Mouse (Mus musculus): ENCODE results near the gene Mindy1.

Mindy1 gene

DNA sequence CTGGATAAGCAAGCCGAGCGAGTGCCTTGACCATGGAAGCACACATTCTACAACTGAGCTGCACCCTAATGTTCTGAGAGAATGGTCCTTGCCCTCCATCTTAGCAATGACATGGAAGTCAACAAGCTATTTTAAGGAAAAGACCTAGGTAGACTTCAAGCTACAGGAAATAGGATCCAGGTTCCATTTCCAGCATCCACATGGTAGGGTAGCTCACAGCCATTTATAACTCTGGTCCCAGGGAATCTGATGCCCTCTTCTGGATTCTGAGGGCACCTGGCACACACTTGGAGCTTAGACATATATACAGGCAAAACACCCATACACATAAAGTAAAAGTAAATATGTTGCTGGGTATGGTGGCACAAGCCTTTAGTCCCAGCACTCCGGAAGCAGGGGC is 15.1 kb upstream of the Mindy1 start:
- in situ Hi-C loops (cut with MboI; ENCODE audit: low sequenced_read_pairs), result loop anchor here (10.0 kb wide), 1 partner anchor 121 kb away; the partner anchor contains the start of gene Tnfaip8l2

DNA sequence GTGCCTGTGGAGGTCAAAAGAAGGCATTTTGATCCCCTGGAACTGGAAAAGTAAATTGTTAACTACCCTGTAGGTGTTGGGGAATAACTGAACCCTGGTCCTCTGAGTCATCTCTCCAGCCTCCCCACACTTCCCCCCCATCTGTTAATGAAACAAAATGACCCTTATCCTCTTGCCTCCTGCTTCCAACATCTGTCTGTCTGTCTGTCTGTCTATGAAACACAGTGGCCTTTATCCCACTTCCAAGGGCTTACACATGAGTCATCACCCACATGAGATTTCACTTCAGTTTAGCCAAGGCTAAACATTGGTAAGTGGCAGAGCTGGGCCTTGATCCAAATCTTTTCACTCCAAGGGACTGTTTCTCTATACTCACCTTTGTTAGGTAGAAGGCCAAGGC is 13.3 kb upstream of the Mindy1 start:
- in situ Hi-C loops (cut with MboI; ENCODE audit: low sequenced_read_pairs), result loop anchor here (10.0 kb wide), 1 partner anchor 123 kb away; the partner anchor contains the start of gene Tnfaip8l2

DNA sequence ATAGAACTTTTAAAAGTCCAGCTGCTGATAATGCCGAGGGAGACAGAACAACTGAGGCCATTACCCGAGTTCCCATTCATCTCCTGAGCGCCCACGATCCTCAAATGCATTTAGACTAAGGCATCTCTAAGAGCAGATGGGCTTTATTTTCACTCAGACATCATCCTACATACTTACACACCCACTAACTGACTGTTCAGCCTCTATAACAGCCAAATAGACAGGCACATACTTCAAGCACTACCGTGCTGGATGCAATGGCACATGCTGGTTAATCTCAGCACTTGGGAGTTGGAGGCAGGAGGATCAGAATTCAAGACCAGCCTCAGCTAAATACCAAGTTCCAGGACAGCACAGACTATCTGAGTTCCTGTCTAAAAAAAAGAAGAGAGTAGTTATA is 11.4 kb upstream of the Mindy1 start:
- in situ Hi-C loops (cut with MboI; ENCODE audit: low sequenced_read_pairs), result loop anchor here (10.0 kb wide), 1 partner anchor 125 kb away; the partner anchor contains the start of gene Tnfaip8l2

DNA sequence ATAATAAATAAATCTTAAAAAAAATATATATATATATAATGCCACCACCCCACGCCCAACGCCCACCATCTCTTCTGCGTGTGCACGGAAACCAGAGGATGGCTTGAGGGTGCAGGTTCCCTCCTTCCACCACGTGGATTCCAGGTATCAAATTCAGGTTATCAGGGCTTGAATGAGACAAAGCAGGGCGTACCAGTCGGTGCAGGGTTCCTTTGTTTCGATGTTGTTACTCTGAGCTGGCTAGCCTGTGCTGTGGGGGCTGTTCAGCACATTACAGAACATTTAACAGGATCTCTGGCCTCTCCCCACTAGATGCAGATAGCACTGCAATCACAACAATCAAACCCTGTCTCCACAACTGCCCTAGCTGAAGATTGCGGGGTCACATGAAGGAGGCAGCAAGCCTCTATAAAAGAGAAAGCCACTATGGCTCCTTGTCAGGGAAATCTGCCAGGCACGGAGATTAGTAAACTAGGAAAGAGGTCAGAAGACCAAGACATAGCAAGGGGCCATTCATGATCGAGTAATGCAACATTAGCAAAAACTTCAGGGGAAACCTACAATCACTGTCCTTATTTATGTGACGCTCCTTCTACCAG is 10.3 kb upstream of the Mindy1 start:
- in situ Hi-C loops (cut with MboI; ENCODE audit: low sequenced_read_pairs), result no loop called here

DNA sequence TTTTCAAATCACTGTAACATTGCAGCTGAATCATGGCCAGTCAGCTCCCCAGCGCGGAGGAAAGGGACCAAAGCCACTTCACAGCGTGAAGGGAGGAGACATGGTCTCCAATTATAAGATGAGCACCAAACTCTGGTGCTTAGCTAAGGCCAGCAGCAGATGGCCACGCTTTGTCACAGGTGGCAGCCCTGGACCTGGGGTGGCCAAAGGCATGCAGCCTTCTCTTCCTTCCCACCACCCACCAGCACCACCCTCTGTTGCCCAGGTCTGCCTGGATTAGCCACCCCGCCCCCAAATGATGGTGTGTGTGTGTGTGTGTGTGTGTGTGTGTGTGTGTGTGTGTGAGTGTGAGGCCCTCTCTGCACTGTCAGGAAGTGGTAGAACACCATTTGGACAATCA is 7.7 kb upstream of the Mindy1 start:
- in situ Hi-C loops (cut with MboI; ENCODE audit: low sequenced_read_pairs), result no loop called here

DNA sequence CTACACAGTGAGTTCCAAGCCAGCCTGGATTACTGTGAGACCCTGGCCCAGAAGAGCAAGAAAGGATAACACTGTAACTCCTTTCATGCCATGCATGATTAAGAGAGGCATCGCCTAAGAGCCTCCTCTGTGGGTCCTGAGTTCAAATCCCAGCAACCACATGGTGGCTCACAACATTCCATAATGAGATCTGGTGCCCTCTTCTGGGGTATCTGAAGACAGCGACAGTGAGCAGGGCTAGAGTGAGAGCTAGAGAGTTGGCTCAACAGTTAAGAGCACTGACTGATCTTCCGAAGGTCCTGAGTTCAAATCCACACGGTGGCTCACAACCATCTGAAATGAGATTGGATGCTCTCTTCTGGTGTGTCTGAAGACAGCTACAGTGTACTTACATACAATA is 6.7 kb upstream of the Mindy1 start:
- in situ Hi-C loops (cut with MboI; ENCODE audit: low sequenced_read_pairs), result no loop called here

DNA sequence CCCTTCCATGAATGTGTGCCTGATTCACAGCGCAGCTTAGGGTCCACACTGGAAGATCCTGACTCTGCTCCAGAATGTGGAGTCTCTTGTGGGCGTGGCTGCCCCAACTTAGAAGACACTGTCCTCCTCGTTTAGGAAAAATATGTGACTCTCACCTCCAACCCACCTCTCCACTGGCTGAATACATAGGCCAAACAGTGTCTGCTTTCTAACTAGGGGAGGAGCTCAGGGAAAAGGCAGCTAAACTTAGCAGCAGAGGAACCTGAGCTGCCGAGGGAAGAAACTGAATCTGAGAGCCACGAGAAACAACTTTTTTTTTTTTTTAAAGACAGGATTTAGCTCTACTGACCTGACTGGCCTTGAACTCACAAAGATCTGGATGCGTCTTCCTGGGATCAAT is 6.0 kb upstream of the Mindy1 start:
- in situ Hi-C loops (cut with MboI; ENCODE audit: low sequenced_read_pairs), result no loop called here

DNA sequence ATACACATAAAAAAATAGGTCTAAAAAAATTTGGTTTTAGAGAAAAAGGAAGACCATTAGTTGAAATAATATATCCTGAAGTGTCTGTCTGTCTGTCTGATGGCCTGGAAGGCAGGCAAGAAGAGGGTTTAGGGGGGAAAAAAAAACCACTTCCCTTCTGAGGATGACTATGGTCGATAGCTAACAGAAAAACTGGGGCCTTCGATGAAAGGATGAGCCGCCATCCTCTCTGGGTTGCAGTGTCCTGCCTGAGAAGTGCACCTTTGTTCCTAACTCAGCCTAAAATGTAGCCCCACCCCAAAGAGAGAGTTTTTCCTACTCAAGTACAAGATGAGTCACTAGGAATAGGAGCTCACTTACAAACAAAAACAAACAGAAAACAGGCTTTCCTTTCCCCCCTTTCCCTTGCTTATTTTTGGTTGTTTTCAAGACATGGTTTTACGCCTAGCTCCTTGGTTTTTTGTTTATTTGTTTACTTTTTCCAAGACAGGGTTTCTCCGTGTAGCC is 4.7 kb upstream of the Mindy1 start:
- in situ Hi-C loops (cut with MboI; ENCODE audit: low sequenced_read_pairs), result no loop called here

DNA sequence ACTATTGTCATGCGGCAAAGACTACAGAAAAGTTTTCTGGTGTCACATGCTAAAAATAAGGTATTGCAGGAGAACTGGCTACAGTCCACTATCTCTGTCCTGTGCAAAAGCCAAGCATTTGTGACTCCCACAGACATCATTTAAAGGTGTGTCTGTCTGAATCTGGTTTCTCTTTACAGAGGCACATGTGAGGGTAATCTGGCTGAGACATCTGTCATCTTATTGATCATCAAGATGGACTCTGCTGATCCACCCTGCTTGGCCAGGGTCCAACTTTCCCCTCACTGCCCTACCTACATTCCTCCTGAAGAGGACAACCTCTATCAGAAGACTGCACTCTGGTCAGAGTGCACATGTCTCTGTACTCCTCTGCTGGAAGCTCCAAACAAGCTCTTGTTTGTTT is 4.0 kb upstream of the Mindy1 start:
- in situ Hi-C loops (cut with MboI; ENCODE audit: low sequenced_read_pairs), result no loop called here

DNA sequence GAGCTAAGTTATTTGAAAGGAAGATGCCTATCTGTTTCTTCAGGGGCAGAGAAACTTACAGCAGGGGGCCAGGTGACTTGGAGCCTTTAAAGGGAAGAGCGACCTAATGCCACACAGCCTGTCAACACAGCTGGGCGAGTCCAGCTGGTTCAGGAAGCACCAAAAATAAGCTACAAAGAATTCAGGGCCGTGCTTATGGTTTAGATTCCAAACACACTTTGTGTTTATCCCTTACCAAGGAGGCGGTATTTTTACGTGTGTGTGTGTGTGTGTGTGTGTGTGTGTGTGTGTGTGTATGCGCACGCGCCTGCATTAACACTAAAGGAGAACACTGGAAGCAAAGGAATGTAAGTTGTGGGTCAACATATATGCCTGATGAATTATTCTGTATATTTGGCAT is 398 bp upstream of the Mindy1 start:
- in situ Hi-C loops (cut with MboI; ENCODE audit: low sequenced_read_pairs), result no loop called here

DNA sequence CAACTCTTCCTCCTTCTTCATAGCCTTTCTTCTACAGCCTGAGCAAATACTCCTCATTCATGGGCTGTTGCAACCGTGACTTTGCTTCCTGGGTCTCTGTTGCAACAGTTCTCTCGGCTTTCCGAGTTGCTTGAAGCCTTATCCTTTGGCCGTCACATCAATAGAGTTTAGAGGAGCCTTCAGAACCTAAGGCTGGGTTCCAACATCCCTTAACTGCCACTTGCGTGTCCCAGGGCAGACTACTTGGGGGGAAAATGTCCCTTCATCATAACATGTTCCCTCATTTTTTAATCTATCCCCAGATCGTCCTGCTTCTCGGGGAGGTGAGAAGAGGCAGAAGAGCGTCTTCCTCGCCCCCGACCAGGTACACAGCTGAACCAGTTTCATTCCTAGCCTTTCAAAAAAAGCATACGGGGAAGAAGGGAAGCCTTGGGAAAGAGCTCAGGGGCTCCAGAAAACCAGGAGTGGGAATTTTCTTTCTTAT is 1.3 kb downstream of the Mindy1 start:
- in situ Hi-C loops (cut with MboI; ENCODE audit: low sequenced_read_pairs), result no loop called here

DNA sequence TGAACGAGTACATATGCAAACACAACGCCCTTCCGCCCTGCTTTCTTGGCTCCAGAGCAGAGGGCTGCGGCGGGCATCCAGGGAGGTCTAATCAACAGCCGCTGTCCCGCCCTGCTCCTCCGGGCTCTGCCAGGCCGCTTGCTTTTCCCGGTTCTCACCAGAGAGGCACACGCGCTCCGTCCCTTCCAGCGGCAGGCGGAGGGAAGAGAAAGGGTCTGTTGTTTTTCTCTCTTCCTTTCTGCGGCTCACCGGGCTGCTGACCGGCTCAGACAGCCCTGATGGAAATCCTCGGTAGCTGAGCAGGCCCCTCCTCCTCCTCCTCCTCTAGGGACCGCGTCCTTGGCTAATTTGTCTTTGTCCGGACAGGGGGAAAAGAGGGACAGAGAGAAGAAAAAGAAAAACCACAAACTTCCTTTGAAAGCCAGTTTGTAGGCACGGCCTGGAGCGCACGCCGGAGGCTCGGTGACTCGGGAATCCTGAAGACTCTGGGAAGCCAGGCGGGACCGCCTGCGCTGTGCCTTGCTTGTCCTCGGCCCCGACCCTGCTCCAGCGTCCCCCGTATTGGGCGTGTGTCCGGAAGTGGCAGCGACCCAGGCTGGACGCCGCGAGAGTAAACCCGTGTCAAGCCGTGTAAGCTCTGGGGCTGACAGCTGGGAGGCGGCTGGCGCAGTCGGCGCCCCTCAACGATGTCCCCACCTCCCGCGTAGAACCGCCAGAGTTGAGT is 1.9 kb downstream of the Mindy1 start:
- in situ Hi-C loops (cut with MboI; ENCODE audit: low sequenced_read_pairs), result no loop called here

DNA sequence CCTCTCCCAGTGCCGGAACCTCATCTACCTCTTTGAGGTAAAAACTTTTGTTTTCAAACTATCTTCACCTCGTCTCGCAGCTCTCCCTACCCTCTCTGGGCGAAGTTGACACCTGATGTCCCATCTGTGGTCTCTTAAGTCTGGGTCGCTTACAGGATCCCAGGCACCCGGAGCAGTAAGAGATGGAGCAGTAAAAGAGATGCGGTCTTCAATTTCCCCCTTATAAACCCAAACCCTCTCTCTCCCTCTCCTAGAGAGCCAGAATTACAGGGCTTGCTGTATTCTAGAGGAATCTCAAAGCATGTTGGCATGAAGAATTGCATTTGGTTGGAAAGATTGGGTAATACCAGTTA is 2.4 kb downstream of the Mindy1 start:
- in situ Hi-C loops (cut with MboI; ENCODE audit: low sequenced_read_pairs), result no loop called here

DNA sequence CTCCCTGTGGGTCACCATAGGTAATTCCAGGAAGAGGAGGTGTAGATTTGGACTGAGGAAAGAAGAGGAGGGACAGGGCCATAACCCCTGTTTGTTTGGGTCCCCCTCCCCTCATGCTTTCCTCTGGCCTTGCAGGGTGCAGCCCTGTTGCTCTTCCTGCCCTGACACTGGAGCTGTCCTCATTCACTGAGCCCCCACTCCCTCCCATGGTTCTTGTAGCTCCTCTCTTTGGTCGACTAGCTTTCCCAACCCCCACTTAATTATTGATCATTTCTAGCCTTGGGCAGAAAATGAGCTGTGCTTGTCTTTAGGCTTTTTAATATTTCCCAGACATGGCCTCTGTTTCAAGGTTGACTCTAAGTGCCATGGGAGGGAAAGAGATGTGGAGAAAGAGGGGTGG is 2.9 kb downstream of the Mindy1 start:
- in situ Hi-C loops (cut with MboI; ENCODE audit: low sequenced_read_pairs), result no loop called here

DNA sequence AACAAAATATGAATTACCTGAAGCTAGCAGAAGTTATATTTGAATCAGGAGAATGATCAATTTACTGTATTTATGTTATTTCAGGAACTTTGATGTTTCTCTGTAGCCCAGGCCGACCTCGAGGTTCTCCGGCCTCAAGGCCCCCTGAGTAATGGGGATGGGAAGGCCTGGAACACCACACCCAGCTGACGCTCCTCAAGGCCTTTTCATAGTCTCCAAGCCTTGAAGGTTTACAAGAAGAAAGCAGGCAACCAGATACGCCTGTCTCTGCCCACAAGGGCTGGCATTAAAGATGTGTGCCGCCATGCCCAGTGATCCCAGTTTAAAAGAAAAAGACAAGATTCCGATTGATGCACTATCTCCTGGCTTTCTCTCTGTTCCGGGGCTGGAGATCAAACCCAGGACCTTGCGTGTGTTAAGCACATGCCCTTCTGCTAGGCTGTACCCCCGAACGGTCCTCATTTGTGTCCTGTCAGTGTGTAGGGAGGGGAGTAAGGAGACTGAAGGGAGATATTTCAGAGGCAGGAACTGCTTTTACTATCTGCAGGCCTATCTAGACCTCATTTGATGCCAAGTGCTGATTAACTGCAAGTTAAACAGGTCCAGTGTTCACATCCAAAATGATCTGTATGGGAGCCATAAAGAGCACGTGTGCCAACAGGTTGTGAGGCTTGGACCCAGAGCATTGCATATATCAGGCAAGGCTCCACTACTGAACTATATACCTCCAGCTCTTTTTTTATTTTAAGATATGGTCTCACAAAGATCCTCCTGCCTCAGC is 3.5 kb downstream of the Mindy1 start:
- in situ Hi-C loops (cut with MboI; ENCODE audit: low sequenced_read_pairs), result no loop called here

DNA sequence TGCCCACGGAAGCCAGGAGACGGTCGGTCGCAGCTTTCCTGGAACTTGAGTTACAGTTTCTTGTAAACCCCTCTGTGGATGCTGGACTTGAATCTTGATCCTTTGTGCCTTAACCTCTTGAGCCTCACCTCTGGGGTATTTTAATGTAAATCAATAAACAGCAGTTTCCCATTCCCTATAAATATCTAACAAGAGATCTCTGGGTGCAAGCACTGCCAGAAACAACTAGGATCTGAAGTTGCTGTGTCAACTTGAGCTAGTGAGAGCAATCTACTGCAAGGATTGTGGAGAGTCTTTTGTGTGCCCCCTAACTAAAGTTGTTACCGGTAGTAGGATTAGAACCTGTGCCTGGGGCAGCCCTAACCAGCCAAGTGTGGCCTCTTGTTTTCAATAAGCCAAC is 4.2 kb downstream of the Mindy1 start:
- in situ Hi-C loops (cut with MboI; ENCODE audit: low sequenced_read_pairs), result no loop called here

DNA sequence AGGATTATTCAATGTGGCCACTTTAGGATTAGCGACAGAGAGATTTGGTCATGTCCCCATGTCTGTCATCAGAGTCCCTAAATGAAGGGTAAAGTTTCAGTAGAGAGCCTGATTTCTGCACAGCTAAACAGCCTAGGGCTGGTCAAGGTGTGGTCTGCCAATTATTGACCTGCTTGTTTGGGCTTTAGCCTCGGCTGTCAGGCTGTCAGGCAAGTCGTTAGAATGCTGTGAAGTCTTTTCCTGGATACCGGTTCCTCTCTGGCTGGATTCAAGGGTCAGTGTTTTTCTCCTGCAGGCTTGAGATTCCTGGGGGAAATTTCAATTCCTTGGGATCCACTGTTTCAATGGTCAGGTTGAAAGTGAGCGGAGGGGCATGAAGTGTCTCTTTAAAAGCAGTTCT is 4.9 kb downstream of the Mindy1 start:
- in situ Hi-C loops (cut with MboI; ENCODE audit: low sequenced_read_pairs), result no loop called here

DNA sequence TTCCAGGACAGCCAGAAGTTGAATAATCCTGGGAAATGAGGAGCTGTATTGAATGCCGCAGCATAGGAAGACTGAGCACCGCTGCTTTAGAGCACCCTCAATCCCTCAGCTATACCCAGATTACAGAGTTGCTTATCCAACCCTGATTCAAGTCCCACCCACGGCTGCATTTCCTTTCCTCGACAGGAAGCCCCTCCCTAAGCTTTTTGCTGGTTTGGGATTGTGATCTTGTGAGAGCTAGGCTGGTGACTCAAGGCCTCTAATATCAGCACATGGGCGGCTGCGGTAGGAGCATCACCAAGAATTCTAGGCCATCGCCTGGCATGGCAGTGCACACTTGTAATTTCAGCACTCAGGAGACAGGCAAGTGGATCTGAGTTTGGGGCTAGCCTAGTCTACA is 5.4 kb downstream of the Mindy1 start:
- in situ Hi-C loops (cut with MboI; ENCODE audit: low sequenced_read_pairs), result no loop called here

DNA sequence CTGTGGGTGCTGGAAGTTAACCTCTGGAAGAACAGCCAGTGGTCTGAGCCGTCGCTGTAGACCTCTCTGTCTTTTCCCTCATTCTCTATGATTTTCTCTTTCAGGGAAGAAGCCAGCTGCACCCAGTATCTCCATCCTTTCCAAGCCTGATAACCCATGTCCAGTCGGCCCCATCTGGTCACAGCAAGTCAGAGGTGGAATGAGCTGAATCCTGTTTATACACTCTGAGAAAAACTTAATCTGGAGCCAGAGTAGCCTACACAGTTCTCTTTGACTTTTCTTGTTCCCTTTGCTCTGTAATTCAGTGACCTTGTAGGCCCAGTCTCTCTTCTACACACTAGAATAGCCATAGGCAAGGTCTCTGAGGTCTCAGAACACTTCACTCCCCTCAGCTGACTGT is 6.4 kb downstream of the Mindy1 start:
- in situ Hi-C loops (cut with MboI; ENCODE audit: low sequenced_read_pairs), result no loop called here

DNA sequence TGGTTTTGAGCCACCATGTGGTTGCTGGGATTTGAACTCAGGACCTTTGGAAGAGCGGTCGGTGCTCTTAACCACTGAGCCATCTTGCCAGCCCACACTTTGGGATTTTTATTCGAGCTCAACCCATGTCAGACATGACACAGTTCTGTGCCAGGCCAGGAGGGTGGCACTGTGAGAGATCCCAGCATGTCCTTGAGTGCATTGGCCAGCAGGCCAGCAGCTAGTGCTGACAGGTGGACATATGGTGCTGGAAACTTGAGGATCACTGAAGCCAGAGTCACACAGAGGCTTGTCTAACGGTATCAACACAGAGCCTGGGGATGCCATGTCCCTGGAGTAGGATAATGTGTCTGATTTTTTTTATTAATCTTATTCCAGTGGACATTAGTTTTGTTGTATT is 8.3 kb downstream of the Mindy1 start:
- in situ Hi-C loops (cut with MboI; ENCODE audit: low sequenced_read_pairs), result no loop called here

DNA sequence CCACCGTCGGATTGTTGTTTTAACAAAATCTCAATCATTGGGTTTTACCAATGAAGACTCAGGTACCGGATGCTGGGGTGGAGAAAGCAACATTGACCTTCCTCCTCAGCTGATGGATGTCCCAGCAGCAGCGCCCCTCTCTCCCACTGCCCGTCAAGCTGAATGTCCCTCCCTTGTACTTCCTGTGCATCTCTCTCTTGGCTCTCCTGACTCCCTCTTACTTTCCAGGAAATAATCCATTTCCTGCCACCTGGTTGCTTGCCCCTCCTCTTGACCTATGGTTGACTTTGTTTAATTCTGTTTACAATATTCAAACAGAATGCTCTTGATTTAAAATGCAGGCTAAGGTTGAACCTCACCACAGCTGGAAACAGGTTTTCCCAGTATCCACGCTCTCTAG is 9.0 kb downstream of the Mindy1 start:
- in situ Hi-C loops (cut with MboI; ENCODE audit: low sequenced_read_pairs), result no loop called here

DNA sequence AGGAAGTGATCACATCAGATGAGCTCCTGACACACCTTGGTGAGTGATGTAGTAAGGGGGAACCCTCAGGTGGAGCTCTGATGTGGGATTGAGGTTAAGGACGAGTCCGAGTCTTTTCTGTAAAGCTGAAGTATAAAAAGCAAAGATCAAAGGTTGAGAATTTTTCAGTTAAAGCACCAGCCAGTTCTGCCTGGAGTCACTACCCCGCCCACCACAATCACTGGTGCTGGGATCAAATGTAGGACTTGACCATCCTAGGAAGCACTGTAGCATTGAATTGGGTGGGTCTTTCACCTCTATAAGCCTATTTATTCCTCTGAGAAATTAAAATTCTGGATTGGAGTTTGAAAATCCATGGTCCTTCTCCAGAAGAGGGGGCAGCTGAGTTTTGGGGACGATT is 9.9 kb downstream of the Mindy1 start:
- in situ Hi-C loops (cut with MboI; ENCODE audit: low sequenced_read_pairs), result no loop called here

Data from CH12F3 (cell line).